Mouse (Mus musculus): ENCODE measurements around the gene Fam102a.
"Not testable (repeated sequence)": the region's sequence is repeated elsewhere in the genome, so short reads cannot be mapped to it uniquely, and the experiment has no call there.

Gene Fam102a

DNA sequence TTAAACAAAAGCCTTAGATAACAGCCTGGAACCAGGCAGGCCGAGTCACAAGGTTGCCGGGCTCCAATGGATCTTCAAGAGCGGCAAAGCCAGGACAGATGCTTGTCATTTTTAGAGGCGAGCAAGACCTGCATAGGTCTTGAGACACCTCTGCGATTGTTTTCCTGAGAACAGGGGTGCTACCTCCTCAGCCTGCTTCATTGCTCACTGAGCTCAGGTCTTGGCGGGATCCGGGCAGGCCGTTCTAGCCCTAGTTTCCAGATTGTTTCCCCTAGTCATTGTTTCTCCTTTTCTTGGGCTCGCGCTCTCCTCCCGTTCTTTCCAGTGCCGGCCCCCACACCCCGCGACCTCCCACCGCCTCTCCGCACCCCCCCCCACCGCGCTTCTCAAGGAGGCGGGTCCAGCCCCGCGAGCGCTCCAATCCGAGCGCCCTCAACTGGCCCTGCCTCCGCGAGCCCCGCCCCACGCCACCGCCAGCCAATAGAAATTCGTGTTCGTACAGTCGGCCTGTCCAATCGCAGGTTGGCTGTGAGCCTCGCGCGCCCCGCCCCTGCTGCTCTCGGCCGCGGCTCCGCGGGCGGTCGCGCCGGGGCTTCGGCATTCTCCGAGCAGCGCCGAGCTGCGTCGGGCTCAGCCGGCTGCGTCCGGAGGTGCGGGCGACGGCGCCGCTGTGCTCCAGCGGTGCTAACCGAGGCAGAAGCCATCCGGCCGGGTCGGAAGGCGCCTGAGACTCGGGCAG is at the start of gene Fam102a:
TSS of gene Fam102a (plus strand) at position 600 of the 739 bp plus-strand sequence.
- peak; percentile 99 to 100 for DNase-seq

DNA sequence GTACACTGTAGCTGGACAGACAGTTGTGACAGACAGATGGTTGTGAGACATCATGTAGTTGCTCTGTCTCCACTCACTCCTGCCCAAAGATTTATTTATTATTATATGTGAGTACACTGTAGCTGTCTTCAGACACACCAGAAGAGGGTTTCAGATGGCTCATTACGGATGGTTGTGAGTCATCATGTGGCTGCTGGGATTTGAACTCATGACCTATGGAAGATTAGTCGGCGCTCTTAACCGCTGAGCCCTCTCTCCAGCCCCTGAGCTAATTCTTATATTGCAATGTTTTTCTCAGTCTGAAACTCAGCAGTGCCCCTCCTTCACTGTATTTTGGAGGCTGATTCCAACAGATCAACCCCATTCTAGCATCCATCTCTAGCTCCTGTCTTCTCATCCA is 49.4 kb upstream of the Fam102a start:
- DNase-seq: no peak

DNA sequence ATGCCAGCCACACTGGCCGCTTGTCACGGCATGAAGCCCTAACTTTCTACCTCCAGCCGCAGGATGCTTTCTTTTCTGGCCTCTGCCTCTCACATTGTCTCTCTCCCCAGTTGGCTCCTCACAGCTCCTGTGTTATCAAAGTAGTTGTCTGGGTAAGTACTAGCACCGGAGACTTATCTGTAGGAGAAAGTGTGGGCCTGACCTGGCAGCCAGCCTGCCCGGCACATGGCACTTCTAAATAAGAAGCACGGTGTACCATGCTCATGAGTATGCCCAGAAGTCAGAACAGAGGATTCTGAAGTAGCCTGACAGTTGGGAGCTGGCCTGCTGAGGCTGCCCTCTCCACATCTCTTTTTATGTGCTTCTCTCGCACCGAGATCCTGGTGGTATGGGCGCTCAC is 49.0 kb upstream of the Fam102a start:
- DNase-seq: no peak

DNA sequence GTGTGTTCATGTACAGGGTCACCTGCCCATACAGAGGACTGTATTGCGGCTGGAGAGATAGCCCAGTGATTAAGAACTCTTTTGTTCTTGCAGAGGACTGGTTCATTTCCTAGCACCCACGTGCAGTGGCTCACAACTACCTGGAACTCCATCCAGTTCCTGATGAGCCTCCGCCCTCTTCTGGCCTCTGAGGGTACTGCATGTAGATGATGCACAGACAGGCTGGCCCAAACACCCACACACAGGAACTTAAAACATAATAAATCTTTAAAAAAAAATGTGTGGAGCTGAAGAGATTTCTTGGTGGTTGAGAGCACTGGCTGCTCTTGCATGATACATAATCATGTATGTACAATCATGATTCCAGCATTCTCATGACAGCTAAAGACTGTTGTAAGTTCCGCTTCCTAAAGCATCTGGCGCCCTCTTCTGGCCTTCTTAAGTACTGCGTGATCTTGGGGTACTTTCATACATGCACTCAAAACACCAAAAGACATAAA is 48.0 kb upstream of the Fam102a start:
- peak; percentile 91 to 92 for DNase-seq

DNA sequence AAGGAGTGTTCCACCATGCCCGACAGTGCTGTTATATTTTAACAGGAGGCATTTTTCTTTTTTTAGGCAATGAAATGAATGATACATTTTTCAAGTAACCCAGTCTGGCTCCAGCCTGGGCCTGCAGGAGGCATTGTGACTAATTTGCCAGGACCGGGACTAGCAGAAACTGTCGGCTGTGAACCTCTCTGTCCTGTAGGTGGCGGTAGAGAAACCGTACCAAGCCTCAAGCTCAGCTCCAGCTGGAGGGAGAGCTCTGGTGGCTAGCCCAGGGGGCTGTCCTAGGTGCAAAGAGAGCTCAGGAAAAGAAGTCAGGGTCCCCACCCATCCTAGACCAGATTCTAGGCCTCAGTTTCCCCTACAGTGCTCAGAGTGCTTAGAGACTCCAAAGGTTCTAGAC is 46.5 kb upstream of the Fam102a start:
- peak; percentile 79 to 80 for DNase-seq

DNA sequence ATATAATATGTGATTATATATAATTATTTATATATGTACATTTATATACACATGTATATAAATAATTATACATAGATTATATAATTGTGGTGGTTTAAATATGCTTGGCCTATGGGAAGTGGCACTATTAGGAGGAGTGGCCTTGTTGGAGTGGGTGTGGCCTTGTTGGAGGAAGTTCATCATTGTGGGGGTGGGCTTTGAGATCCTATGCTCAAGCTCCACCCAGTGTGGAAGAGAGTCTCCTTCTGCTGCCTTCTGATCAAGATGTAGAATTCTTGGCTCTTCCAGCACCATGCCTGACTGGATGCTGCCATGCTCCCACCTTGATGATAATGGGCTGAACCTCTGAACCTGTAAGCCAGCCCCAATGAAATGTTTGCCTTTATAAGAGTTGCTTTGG is 44.4 kb upstream of the Fam102a start:
- not testable (repeated sequence) for DNase-seq

DNA sequence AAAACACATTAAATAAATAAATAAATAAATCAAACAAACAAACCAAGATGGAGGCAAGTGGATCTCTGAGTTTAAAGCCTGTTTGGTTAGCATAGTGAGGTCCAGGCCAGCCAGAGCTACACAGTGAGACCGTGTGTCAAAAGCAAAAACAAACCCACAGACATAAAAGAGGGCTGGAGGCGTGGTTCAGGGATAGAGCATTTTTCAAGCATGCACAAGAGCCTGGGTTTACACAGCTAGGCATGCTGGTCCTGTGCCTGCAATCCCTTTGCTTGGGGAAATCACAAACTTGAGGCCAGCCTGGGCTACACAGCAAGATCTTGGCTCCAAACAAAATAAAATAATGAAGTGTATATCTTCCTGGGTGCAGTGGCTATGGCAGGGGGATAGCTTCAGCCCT is 42.5 kb upstream of the Fam102a start:
- DNase-seq: no peak

DNA sequence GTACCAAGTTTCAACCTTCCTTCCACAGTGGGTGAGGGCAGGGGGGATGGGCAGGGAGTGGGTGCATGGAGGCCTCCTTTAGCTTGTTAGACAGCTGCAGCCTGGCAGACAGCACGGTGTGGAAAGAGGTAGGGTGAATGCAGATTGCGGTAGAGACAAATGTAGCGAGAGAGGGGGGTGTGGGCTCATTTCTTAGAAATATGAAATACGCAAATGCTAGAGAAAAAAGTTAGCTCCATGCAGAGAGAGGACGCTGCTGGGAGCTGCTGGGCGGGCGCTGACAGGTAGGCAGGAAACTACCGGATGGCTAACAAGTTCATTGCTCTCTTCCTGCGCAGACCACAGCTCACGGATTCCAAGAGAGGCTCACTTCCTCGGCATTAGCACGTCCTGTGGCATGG is 41.8 kb upstream of the Fam102a start:
- DNase-seq: no peak

DNA sequence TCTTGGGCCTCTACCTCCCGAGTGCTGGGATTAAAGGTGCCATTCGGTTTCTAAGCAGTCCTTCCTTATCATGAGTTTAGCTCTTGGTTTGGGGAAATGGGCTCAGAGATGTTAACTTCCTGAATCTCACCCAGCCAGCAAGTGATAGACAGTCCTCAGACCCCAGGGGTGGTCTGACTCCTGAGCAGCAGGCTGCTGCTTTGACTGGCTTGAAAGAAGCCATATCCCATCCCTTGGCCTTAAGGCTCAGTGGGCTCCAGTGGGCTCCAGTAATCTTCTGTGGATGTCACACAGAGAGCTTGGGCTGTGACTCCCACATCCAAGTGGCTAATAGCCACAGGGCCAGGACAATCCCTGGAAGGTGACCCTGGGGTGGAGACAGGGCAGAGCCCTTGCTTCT is 40.6 kb upstream of the Fam102a start:
- DNase-seq: no peak

DNA sequence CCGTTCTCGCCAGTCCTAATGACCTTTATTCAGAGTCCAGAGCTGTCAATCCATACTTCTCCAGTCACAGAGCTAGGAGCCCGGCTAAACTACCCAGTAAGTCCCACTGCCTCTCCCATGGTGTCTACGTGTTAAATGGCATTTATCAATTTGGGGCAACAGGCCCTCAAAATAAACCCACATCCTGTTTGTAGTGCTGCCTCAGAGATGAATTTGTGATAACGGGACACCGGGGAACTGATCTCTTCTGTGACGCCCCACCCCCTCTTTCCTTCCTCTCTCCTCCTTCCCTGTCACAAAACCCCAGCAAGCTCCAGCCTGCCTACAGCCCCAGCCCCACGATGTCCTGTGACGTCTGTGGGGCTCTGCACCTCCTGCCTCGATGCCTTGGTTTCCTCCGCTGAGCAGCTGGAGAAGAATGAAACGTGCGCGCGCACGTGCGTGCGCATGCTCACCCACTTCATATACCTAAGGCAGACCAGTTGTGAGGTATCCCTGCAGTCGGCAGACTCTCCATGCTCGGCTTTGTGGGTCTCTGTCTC is 39.9 kb upstream of the Fam102a start:
- no peak for DNase-seq

DNA sequence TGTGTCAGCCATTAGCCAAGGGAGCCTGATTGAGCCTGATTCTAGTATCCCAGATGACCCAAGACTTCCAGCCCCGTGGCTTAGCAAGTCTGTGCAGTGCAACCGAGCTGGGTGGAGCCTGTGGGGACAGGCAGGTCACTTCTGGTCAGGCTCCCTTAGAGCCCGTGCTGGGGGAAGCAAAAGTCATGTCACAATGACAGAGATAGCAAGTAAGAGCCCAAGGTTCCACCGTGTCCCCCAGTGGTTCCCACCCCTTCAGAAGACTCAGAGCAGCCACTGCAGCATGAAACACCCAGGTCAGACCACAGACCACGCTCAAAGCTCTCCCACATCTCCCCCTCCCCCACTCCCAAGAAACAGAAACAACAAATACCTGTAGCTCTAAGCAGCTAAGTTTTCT is 38.9 kb upstream of the Fam102a start:
- DNase-seq: no peak

DNA sequence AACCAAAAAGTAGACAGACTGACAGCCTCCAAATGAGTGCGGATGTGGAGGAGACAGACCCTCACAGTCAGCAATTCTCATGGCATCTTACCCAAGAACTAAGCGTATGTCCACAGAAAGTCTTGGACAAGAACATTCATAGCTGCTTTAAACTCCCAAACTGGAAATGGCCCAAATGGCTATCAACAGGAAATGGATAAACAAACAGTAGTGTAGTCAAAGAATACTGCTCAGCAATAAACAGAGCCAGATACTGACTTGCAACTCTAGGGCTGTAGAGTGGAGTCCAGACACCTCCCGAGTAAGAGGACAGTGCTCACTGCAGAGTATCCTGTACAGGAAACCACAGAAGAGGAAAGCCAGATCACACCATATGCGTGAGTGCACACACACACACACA is 35.8 kb upstream of the Fam102a start:
- DNase-seq: no peak

DNA sequence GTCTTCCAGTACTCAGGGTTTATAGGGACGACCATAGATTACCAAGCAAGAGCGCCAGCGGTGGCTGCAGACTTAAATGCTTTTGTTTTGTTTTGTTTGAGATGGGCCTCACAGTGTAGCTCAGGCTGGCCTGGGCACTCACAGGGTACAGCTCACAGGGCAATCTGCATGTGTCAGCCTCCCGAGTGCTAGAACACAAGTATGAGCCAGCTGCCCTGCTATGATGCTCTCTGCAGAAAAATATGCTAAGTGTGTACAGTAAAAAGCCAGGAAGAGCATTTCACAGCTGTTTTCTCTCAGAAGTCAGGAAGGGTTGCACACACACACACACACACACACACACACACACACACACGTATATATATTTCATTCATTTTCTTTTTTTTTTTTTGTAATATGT is 34.7 kb upstream of the Fam102a start:
- DNase-seq: no peak

DNA sequence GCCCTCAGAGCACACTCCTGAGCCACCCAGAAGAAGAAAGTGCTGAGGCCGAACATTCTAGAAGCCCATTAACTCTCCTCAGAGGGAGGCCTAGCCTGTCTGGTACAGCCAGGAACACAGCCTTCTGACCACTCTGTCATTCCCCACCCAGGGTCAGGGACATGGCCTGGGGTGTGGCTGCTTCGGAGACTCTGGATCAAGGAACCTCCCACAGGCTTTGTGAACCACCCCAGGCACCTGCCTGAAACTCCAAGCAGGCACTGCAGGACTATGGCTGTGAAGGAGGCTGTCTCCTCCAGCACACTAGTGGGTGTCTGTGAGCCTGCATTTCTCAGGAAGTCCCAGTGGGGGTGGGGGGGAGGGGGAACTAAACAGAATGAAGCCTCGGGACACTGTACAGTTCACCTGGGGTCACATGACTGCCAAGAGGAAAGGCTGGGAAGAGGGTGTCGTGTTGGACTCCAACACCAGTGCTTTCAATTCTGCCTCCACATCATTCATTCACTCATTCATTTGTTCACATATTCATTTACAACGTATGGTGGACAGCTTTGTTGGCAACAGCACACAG is 33.3 kb upstream of the Fam102a start:
- no peak for DNase-seq

DNA sequence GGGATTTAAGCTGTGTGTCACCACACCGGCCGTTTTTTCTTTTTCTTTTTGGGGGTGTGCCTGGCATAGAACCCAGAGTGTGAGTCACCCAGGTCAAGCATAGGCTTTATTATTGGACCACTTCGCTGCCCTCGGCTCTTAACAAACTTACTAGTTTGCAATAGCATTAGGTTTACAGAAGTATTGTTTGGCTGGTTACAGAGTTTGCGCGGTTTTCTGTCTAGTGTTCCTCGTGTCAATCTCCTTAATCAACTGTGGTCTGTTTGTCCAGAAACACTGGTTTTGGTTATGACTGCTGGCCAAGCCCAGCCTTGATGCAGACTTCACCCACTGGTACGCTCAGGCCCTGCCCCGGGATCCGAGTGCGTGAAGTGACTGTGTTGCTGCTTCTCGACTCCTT is 32.3 kb upstream of the Fam102a start:
- no peak for DNase-seq

DNA sequence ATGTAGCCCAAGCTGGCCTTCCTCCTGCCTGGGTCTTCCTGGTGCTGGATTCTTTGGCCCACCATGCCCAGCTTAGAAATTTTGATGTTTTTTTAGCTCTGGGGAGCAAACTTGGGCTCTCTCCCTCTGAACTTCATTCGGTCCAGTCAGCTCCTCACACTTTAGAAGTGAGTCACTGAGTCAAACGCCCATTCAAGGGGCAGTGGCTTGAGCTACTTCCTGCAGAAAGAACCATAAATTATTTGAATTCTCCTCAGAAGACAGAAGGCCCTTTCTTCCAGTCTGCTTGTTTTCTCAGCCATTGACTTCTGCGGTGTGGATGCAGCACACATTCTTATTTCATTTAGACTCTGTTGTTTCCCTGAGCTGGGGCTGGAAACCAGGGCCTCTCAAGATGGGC is 31.5 kb upstream of the Fam102a start:
- DNase-seq: no peak

DNA sequence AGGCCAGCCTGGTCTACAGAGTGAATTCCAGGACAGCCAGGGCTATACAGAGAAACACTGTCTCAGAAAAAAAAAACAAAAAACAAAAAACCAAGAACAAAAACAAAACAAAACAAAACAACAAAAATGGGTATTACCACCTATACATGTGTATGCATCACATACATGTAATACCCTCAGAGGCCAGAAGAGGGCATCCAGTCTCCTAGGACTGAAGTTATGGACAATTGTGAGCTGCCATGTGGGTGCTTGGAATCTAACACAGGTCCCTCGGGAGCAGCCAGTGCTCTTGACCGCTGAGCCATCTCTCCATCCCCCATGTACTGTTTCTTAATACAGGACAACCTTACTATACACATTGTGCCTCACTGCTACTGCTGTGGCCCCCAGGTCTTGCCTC is 29.6 kb upstream of the Fam102a start:
- no peak for DNase-seq

DNA sequence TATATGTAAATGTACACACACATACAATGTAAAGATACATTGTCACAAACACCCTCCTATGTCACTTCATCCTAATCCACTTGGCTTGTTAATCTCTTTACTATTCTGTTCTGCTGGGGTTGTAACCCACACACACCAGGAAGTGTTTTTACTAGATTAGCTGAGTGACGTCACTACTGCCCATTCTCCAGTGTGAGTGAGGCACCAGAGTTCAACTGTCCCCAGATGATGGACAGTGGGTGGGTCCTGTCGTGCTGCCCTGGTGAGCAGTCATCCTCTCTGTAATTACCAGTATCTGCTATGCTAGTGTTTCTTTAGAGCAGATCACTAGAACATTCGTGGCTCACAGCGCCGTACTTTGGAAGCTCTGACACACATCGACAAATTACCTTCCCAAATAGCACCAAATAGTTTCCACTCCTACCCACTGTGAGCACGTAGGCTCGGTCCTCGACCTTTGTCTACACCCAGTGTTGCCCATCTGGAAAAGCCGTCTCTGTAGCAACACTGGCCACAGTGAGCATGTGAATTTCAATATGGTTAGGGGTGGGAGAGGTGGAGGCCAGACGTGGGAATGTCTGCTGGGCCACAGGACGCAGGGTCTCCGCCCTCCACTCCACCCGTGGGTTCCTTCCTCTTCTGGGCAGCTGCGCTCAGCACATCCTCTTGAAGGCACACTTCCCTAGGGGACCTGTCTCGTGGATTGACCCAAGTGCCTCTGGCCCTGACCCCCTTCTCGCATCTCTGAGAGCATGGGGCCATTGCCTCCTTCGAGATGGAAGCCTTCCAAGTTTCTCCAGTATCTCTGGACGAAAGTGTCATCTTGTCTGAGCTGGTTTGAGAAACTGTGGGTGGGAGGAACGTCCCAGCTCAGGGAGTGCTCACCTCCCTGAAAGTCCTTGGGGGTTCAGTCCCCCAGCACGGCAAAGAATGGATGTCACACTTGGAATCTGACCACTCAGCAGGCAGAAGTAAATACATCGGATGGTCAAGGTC is 28.2 kb upstream of the Fam102a start:
- no peak for DNase-seq

DNA sequence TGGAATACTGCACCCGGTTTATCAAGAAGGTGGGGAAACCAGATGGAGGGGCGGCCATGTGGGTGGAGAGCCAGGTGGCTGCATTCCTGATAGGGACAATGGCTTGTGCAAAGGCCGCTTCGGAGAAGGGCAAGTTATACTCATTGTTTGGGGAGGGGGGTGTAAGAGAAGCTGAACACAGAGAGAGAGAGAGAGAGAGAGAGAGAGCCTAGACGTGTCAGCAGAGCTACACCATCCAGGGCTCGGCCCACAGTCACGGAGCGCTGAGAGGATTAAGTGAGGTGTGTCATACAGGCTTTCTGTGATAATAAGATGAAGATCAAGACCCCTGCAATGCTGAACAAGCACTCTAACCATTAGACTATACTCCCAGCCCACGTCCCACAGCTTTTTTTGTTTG is 27.2 kb upstream of the Fam102a start:
- DNase-seq: no peak

DNA sequence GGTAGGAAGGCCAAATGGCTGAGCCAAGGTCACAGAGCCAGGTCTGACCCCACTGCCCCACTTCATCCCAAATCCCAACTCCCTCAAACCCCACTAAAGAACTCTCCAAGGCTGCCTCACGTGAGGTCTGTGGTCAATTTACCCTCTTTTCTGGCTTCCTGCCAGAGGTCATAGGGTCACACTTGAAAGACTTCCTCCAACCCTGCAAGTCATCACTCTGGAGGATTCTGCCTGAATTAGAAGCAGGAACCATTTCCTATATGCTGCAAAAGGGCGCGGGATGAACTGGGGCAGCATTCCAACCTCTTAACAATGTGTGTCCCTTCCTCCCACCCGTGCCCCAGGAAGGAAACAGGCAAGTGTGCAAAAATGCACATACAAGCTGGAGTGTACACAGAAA is 25.8 kb upstream of the Fam102a start:
- no peak for DNase-seq

DNA sequence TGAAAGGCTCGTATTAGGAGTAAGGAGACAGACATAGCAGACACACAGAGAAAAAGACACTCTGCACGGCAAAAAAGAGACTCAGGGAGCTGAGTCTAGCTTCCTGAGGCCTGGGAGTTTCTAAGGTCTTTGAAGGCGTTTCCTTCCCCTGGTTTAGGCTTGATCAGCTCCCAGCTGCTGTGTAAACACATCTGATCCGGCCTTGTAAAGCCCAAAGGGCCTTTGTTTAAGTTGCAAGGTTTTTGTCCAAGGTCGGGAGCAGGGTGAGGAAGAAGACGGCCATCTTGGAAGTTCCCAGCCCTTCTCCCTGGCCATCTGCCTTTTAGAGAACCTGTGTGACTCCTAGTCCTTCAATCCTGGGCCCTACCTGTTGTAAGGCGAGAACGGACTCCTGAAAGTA is 25.2 kb upstream of the Fam102a start:
- DNase-seq: no peak

DNA sequence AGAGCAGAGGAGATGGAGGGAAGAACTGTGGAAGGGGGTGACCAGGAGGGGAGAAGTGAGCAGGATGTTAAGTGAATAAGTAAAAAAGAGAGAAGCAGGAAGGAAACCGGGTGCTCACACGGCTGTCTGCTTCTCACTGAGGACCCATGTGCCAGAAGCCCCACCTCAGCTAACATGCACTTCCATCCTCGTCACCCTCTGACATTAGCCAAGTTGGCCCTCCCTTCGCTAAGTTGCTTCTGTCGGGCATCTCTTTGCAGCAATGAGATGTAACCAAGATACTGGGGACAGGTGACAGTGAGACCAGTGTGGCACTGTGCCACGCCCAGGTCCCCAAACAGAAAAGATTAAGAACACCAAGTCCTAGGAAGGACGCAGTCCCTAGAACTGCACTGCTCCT is 22.5 kb upstream of the Fam102a start:
- no peak for DNase-seq

DNA sequence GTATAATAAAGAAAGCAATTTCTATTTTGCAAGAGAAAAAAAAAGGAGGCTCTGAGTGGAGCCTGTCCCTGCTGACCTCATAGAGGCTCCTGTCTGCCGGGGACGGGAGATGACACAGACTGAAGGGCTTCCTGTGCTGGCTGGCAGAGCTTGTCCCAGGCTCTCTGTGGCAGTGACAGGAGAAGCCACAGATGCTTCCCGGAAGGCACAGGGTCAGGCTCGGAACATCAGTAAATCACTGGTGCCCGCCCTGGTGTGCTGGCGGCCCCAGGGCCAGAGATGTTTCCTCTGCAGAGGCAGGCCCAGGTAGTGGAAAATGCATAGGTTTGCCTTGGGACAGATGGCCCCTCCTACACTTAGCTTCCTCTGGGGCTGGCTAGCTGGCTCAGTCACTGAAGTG is 20.8 kb upstream of the Fam102a start:
- DNase-seq: no peak

All from cerebellum, adult 18-20 months (tissue).